Mouse (Mus musculus) lung, postnatal 0 days (tissue): ENCODE data around the gene BC004004.

Experiments
- CTCF ChIP-seq: IDR thresholded peaks from 2 replicates; pipeline ENCODE4 v1.5.1; 2016; ENCODE audit warnings: antibody characterized with exemption, mild to moderate bottlenecking
- EP300 ChIP-seq: IDR thresholded peaks from 2 replicates; pipeline ENCODE4 v1.6.1; 2016; ENCODE audit warnings: antibody characterized with exemption, mild to moderate bottlenecking, control low read depth

DNA sequence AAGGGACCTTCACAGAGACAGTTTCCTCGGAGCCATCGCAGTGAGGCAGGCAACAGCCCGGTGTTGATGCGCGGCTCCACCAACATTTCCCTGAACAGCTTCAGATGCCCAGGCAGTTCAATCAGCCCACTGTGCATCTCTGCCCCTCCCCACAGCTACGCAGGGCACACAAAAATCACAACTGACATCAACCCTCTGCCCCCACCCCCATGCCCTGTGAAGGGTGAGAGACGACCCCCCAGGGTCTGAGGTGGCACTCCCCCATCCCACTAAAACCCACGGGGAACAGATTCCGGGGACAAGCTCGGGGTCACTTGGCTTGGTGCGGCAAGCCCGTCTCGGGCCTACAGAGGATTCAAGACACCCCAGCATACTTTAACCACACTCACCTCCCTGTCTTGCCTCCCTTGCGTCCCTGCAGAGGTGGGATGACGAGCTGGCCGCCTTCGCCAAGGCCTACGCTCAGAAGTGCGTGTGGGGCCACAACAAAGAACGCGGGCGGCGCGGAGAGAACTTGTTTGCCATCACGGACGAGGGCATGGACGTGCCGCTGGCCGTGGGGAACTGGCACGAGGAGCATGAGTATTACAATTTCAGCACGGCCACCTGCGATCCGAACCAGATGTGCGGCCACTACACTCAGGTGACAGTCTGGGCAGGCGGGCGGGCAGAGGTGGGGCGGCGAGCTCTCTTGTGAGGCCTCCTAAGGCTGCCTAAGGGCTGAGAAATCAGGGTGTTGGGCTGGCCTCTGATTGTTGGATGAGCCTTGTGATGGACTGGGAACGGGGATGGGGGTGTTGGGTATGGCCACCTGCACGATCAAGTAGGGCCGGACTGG is 53.4 kb downstream of the BC004004 start:
- TF ChIP-seq CTCF (no peak), EP300 (no peak)
